Mouse (Mus musculus) forebrain, embryonic 15.5 days (tissue): Measurements from ENCODE around the gene Them5. TPM values are rescaled to one million over a fixed set of nuclear protein-coding genes. Genes with fewer than 3 reads are reported as not detected.

Source experiments
- ATAC-seq: fragments of 200-750 bp; cut with Nextera tagmentation; replicated peaks from 2 replicates; pipeline ENCODE4 v1.8.0; 2017; ENCODE audit warnings: mild to moderate bottlenecking, moderate TSS enrichment, moderate library complexity
- H3K27ac ChIP-seq: fragments of 300-500 bp; sonication (generic); replicated peaks from 2 replicates; pipeline ENCODE4 v1.5.1; 2015; ENCODE audit warnings: mild to moderate bottlenecking, inconsistent platforms
- H3K27me3 ChIP-seq: fragments of 300-500 bp; sonication (generic); 2 replicates; pipeline ENCODE4 v1.6.1; 2015; ENCODE audit warnings: inconsistent platforms
- H3K36me3 ChIP-seq: fragments of 300-500 bp; sonication (generic); 2 replicates; pipeline ENCODE4 v1.6.1; 2015; ENCODE audit warnings: mild to moderate bottlenecking, inconsistent platforms
- H3K4me1 ChIP-seq: fragments of 300-500 bp; sonication (generic); 2 replicates; pipeline ENCODE4 v1.6.1; 2015; ENCODE audit warnings: inconsistent platforms
- H3K4me2 ChIP-seq: fragments of 300-500 bp; sonication (generic); replicated peaks from 2 replicates; pipeline ENCODE4 v1.6.1; 2015; ENCODE audit warnings: mild to moderate bottlenecking, inconsistent platforms
- H3K4me3 ChIP-seq: fragments of 300-500 bp; sonication (generic); 2 replicates; pipeline ENCODE4 v1.5.1; 2015; ENCODE audit warnings: mild to moderate bottlenecking, inconsistent platforms
- H3K9ac ChIP-seq: fragments of 300-500 bp; sonication (generic); replicated peaks from 2 replicates; pipeline ENCODE4 v1.6.1; 2015; ENCODE audit warnings: mild to moderate bottlenecking, inconsistent platforms
- H3K9me3 ChIP-seq: fragments of 300-500 bp; sonication (generic); 2 replicates; pipeline ENCODE4 v1.6.1; 2016; ENCODE audit warnings: inconsistent platforms
- WGBS: fragments of 180-500 bp; shearing (Covaris S2); methylation state at CpG from one replicate; pipeline ENCODE4 v1.1.7; 2015; ENCODE audit warnings: mixed read lengths; 5-methylcytosine and 5-hydroxymethylcytosine counted together
- polyA plus RNA-seq: library from polyadenylated mRNA; unstranded; fragments of >200 nt; fragmentation: Nextera tagmentation; extraction: Ambion mirVana; gene quantifications from 2 replicates; pipeline ENCODE4 v1.2.1, GENCODE M21; 2015

Them5 gene
- 0.78 and 1.1 TPM in 2 replicates for polyA plus RNA-seq

DNA sequence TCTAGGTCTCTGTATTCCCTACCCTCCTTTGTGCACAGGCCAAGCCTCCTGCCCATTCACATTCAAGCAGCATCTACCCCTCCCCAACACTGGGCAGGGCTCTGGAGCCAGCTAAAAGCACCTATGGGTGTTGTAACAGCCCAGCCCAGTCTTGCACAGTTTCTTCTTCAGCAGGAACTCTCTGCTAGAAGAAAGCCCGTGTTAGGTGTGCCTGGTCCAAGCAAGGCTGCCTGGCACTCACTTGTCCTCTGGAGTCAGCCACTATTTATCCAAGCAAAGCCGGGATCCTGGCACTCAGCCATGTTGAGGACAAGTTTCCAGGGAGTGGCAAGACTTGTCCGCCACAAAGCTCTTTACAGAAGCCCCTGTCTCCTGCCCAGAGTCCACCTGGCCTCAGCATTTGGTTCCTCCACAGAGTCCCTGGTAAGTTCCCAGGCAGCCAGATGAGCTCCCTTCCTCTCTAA, at the start of gene Them5:
TSS of gene Them5 (plus strand) at position 141 of the 464 bp plus-strand sequence.
- 0 out of 2 replicates have a peak, but pooled peaks cover 3% of the 10 kb centered on the region for H3K4me1 ChIP-seq
- WGBS = 43% methylated on average over 3 of the region's 3 CpGs
- no peaks in the 10 kb centered on the region for H3K9me3 ChIP-seq
- no peak within 1 kb of the TSS for H3K4me2 ChIP-seq
- no peak within 1 kb of the TSS for H3K4me3 ChIP-seq
- no peak for ATAC-seq
- H3K27me3 ChIP-seq = no peaks in the 10 kb centered on the region
- H3K27ac ChIP-seq = peak within 1 kb of the TSS; percentile 47
- H3K36me3 ChIP-seq = no peaks in the 10 kb centered on the region
- no peak within 1 kb of the TSS for H3K9ac ChIP-seq

DNA sequence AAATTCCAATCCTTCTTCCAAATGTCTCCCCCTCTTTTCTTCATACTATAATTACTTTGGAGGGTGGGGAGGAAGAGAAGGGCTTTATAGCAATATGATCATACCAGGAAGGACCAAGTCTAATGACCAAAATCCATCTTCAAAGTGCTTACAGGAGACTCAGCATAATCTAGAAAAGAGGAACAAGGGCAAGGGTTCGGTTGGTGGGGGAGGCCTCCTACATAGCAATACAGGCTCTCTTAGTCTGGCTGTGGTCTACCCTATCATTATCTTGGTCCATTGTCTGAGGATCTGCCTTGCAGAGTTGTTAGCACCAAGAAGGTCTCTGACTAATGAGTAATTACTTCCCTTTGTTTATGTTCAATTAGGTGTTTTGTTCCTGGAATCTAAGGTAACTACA, 36.4 kb upstream of the Them5 start:
- Histone ChIP-seq H3K4me2 (no peak overlapping the region), H3K4me3 (no peak overlapping the region), H3K9ac (no peak overlapping the region), H3K36me3 (no peaks in the 10 kb centered on the region), H3K9me3 (no peaks in the 10 kb centered on the region), H3K27ac (no peak overlapping the region), H3K27me3 (no peaks in the 10 kb centered on the region), H3K4me1 (peaks cover 6% of the 10 kb centered on the region; the same call in 1 of the 2 replicates)
- no peak for ATAC-seq
- 57% methylated on average over 1 of the region's 1 CpGs for WGBS

DNA sequence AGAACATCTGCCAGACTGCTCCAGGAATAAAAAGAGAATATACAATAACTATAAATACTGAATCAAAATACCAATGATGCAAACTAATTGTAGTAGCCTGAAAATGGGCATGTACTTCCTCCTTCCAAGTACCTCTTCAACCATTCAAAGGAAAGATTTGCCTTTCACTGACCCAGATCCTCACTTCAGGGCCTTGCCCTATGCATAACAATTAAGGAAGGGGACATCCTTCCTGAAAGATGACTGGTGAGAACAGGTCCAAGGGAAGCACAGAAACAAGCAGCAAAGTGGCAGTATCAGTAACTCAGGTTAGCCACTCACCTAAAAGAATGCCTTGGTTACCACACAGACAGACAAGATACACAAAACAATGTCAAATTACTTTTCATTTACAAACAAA, 34.9 kb upstream of the Them5 start:
- Histone ChIP-seq H3K36me3 (no peaks in the 10 kb centered on the region), H3K9me3 (no peaks in the 10 kb centered on the region), H3K4me1 (peaks cover 18% of the 10 kb centered on the region; the same call in 1 of the 2 replicates), H3K4me3 (no peak overlapping the region), H3K4me2 (no peak overlapping the region), H3K9ac (no peak overlapping the region), H3K27ac (no peak overlapping the region), H3K27me3 (no peaks in the 10 kb centered on the region)
- no peak for ATAC-seq

DNA sequence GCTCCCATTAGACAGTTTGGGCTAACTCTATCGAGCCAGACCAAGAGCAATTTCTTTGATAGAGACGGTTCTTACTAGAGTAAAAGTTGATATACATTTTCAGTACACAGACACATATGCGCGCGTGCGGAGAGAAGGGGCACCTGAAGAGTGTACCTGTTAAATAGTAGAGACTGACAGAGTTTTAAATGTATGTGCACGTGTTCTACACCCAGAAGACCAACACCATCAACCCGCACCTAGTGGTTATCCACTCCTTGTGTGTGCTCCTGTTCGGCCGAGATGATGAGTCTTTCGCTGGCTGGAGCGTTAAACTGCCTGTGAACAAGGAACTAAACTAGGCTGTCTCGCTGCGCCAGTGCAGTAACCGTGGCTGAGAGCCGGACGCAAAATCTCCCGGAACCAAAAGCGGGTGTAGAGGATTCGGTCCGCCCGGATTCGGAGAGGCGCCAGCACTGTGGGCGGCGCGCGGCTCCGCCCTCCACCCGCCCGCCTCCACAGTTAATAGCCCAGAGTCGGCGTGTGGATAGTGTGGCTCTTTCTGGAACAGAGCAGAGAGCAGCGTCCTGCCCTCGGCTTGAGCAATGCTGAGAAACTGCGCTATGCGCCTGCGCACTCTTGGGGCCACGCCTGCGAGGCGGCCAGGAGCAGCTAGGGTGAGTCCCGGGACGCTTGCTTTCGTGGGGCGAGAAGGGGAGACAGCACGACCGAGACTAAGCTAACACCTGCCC, 32.1 kb upstream of the Them5 start, which contains the start of gene Them4:
TSS of gene Them4 (plus strand) at position 457 of the 731 bp plus-strand sequence.
- Histone ChIP-seq H3K4me2 (peak within 1 kb of the TSS; percentile 63), H3K4me3 (peak within 1 kb of the TSS; percentile 58), H3K4me1 (peaks cover 18% of the 10 kb centered on the region; the same call in 1 of the 2 replicates), H3K9me3 (no peaks in the 10 kb centered on the region), H3K27me3 (no peaks in the 10 kb centered on the region), H3K27ac (peak within 1 kb of the TSS; percentile 74), H3K9ac (peak within 1 kb of the TSS; percentile 60), H3K36me3 (no peaks in the 10 kb centered on the region)
- ATAC-seq = peak; percentile 99
- WGBS = 2% methylated on average over 47 of the region's 47 CpGs

DNA sequence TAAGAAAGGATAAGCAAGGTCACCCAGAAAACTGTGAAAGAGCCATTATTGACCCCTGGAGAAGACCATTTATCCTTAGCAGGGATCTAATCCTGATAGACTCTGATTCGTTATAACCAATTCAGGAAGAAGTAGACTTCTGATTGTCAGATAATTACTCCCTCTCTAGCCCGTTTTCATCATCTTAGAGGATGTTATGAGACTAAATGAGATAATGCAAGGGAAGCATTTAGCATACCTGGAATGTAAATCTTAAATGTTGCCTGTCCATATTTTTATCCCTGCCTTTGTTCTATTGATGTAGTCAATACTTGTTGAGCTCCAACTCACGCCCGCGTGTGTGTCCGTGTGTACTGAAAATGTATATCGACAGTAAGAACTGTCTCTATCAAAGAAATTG, 31.4 kb upstream of the Them5 start:
- Histone ChIP-seq H3K9ac (peak overlapping the region; percentile 60), H3K27ac (peak overlapping the region; percentile 74), H3K4me3 (peak overlapping the region; percentile 58), H3K36me3 (no peaks in the 10 kb centered on the region), H3K9me3 (no peaks in the 10 kb centered on the region), H3K27me3 (no peaks in the 10 kb centered on the region), H3K4me2 (peak overlapping the region; percentile 63), H3K4me1 (peaks cover 18% of the 10 kb centered on the region; the same call in 1 of the 2 replicates)
- WGBS = 48% methylated on average over 7 of the region's 7 CpGs
- peak; percentile 7; the same call in 1 of the 2 replicates for ATAC-seq

DNA sequence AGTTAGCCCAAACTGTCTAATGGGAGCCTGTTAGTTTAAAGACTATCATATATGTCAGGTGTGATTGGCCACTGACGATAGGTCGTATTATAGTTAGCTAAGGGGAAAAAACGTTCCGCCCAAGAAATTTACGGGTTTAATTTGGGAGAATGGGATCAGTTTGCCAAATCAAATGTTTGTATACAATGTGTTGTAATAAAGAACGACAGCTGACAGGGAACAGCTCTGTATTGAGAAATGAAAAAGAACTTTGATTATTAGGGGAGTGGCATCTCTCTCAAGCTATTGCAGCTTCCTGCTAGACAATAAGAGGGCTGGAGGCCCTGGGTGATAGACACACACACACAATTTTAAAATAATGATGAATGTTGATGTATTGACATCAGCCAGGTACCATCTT, 31.0 kb upstream of the Them5 start:
- H3K36me3 ChIP-seq = no peaks in the 10 kb centered on the region
- H3K27me3 ChIP-seq = no peaks in the 10 kb centered on the region
- H3K4me2 ChIP-seq = peak overlapping the region; percentile 63
- H3K9me3 ChIP-seq = no peaks in the 10 kb centered on the region
- H3K4me1 ChIP-seq = peaks cover 18% of the 10 kb centered on the region; the same call in 1 of the 2 replicates
- no peak overlapping the region for H3K27ac ChIP-seq
- no peak for ATAC-seq
- peak overlapping the region; percentile 60 for H3K9ac ChIP-seq
- 79% methylated on average over 6 of the region's 6 CpGs for whole genome bisulfite sequencing
- peak overlapping the region; percentile 58 for H3K4me3 ChIP-seq

DNA sequence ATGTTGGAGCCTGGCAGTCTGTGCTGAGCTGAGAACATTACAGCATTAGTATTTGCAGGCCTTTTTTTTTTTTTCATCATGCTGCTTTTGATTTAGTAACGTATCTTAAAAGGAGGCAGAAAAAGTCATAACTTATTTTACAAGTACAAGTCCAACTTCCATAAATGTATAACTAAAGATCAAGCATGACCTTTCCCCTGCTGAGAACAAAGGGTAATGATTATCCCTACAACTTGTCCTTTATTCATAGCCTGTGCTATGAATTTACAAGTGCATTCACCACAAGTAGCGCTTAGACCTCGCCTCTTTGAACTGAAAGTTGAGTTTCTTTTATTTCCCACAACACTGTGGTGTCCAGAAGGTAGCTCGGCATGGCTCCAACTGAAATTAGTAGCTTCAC, 30.5 kb upstream of the Them5 start:
- H3K9me3 ChIP-seq = no peaks in the 10 kb centered on the region
- no peaks in the 10 kb centered on the region for H3K27me3 ChIP-seq
- no peaks in the 10 kb centered on the region for H3K36me3 ChIP-seq
- ATAC-seq = no peak
- peaks cover 18% of the 10 kb centered on the region; the same call in 1 of the 2 replicates for H3K4me1 ChIP-seq
- no peak overlapping the region for H3K27ac ChIP-seq
- WGBS = 84% methylated on average over 4 of the region's 4 CpGs
- H3K4me3 ChIP-seq = peak overlapping the region; percentile 58
- no peak overlapping the region for H3K9ac ChIP-seq
- H3K4me2 ChIP-seq = 0 out of 2 replicates have a peak overlapping the region, but pooled peaks have one; percentile 63

DNA sequence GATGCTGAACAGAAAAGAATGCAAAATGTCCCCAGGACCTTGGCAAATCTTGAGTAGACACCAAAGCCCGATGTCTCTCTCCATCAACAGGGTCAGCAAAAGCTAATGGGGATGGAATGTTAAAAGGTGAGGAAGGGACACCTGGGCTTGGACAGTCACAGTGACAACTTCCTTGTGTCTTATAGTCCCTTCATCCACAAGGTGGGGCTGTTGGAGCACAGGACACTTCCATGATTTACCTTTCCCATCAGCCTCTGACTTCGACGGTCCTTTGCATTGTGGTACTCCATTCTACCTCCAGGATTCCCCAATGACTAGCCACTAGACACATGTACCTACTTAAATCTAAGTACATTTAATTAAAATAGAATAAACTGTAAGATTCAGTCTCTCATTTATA, 13.2 kb upstream of the Them5 start:
- H3K9ac ChIP-seq = no peak overlapping the region
- H3K4me2 ChIP-seq = no peak overlapping the region
- no peak for ATAC-seq
- peaks cover 23% of the 10 kb centered on the region for H3K36me3 ChIP-seq
- no peak overlapping the region for H3K27ac ChIP-seq
- no peaks in the 10 kb centered on the region for H3K27me3 ChIP-seq
- H3K4me1 ChIP-seq = no peaks in the 10 kb centered on the region
- 65% methylated on average over 3 of the region's 3 CpGs for WGBS
- H3K4me3 ChIP-seq = no peak overlapping the region
- H3K9me3 ChIP-seq = no peaks in the 10 kb centered on the region

DNA sequence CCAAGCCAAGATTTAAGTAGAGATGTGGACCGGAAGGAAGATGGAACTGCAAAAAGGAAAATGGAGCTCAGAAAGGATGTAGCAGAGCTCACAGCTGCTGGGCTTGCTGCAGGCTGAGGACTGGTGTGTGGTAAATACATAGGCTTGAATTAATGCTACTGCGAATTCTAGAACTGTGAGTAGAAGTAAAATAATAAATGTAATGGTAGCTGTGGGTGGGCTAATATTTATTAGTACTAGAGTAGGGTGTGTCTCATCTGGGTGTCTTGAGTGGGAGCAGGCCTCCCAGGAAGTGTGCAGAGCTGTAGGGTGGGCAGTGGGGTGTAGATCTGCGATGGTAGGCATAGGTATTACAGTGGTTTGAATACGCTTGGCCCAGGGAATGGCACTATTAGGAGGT, 7.5 kb upstream of the Them5 start:
- H3K36me3 ChIP-seq = peaks cover 8% of the 10 kb centered on the region; the same call in 1 of the 2 replicates
- no peak for ATAC-seq
- WGBS = 93% methylated on average over 4 of the region's 4 CpGs

DNA sequence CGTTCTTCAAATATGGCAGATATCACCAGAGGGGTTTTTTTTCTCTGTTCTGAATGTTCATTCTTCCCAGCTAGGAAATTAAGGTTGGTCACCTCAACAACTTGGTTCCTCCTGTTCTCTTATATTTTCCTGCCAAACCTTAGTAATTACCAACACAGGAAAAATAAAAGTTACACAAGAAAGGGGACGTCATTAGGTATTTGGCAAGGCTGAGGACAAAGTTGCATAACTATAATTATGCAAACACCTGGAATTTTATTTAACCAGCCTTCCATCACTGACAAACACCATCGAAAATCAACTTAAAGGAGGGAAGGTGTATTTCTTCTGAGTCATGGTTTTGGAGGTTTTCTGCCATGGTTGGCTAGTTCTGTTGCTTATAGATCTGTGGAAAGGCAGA, 3.4 kb upstream of the Them5 start:
- 82% methylated on average over 3 of the region's 3 CpGs for WGBS
- Histone ChIP-seq H3K4me1 (0 out of 2 replicates have a peak, but pooled peaks cover 3% of the 10 kb centered on the region), H3K27ac (no peak overlapping the region), H3K9me3 (no peaks in the 10 kb centered on the region), H3K4me2 (no peak overlapping the region), H3K36me3 (no peaks in the 10 kb centered on the region), H3K4me3 (no peak overlapping the region), H3K27me3 (no peaks in the 10 kb centered on the region), H3K9ac (no peak overlapping the region)
- ATAC-seq = no peak

More for the DNA sequence above, 7.5 kb upstream of the Them5 start:
- no peak overlapping the region for H3K27ac ChIP-seq
- H3K27me3 ChIP-seq = no peaks in the 10 kb centered on the region
- no peaks in the 10 kb centered on the region for H3K9me3 ChIP-seq
- no peak overlapping the region for H3K4me3 ChIP-seq
- no peak overlapping the region for H3K4me2 ChIP-seq
- no peak overlapping the region for H3K9ac ChIP-seq
- no peaks in the 10 kb centered on the region for H3K4me1 ChIP-seq

DNA sequence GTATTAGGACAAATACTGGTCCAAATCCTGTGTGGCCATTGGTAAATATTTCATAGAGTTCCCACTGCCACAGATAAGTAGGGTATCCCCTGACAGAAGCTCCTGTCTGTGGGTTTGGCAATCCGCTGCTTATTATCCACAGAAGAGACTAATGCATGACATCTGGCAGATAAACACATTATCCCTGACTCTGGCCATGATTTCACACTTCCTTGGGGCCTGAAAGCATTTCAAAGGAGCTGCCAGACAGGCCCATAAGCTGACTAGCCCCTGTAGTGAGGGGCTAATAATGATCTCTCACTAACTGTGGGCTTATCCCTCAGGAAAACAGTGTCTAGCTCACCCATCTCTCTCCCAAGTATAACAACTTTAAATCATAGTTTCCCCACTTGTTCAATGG, 653 bp downstream of the Them5 start:
- Histone ChIP-seq H3K4me1 (0 out of 2 replicates have a peak, but pooled peaks cover 3% of the 10 kb centered on the region), H3K9ac (no peak overlapping the region), H3K4me2 (no peak overlapping the region), H3K36me3 (no peaks in the 10 kb centered on the region), H3K27ac (peak overlapping the region; percentile 47), H3K4me3 (no peak overlapping the region), H3K9me3 (no peaks in the 10 kb centered on the region), H3K27me3 (no peaks in the 10 kb centered on the region)
- 63% methylated on average over 1 of the region's 1 CpGs for WGBS
- peak; percentile 63 for ATAC-seq

DNA sequence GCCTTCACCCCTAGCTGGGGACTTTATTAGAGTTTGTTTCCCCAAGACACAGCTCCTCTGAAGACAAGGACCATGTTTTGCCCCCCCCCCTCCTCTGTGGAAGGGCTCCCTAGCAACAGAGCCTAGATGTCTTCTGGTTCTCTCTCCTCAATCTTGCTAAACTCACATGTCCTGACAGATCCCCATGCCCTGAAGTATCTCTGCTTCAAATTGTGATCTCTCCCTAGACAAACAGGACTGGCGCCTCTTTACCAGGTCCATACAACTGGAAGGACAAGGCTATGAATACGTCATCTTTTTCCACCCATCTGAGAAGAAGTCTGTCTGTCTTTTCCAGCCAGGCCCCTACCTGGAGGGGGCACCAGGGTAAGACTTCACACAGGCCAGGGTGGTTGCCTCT, 2.3 kb downstream of the Them5 start:
- Histone ChIP-seq H3K9ac (no peak overlapping the region), H3K4me1 (0 out of 2 replicates have a peak, but pooled peaks cover 3% of the 10 kb centered on the region), H3K27ac (no peak overlapping the region), H3K36me3 (no peaks in the 10 kb centered on the region), H3K27me3 (no peaks in the 10 kb centered on the region), H3K4me2 (no peak overlapping the region), H3K9me3 (no peaks in the 10 kb centered on the region), H3K4me3 (no peak overlapping the region)
- WGBS = 89% methylated on average over 2 of the region's 2 CpGs
- ATAC-seq = no peak
